Mouse (Mus musculus) right cerebral cortex, postnatal 4 days (tissue): ENCODE measurements at regions not wholly inside any gene's neighbourhood (a gene's known extent, or its start where the extent isn't known, plus 50 kb on each side); places are given as distances from the start of the nearest gene placed in this dataset.

Experiments used
- DNase-seq: peaks from one replicate; pipeline ENCODE4 v3.0.0-alpha.2; 2022

- DNase-seq: no peak
Observed at GRCm38 (mm10) chr13:71121484-71121883, 279.9 kb upstream of the Adamts16 start.

- no peak for DNase-seq
Observed at GRCm38 (mm10) chr13:71108175-71108574, 266.6 kb upstream of the Adamts16 start.

GRCm38 (mm10) chr13:71105229-71105838, 263.7 kb upstream of the Adamts16 start:
- peak; percentile 92 for DNase-seq

GRCm38 (mm10) chr13:71104419-71105228, 263.0 kb upstream of the Adamts16 start:
- DNase-seq: no peak

GRCm38 (mm10) chr13:71084301-71084700, 242.7 kb upstream of the Adamts16 start:
- DNase-seq: no peak

- DNase-seq: no peak
Observed at GRCm38 (mm10) chr13:71075916-71076315, 234.3 kb upstream of the Adamts16 start.

- DNase-seq: no peak
Observed at GRCm38 (mm10) chr13:71074012-71074411, 232.4 kb upstream of the Adamts16 start.

GRCm38 (mm10) chr13:71068757-71069201, 227.2 kb upstream of the Adamts16 start:
- DNase-seq: no peak

- DNase-seq: no peak
Observed at GRCm38 (mm10) chr13:71068011-71068410, 226.4 kb upstream of the Adamts16 start.

- no peak for DNase-seq
Observed at GRCm38 (mm10) chr13:71065568-71065967, 224.0 kb upstream of the Adamts16 start.

- DNase-seq: no peak
Observed at GRCm38 (mm10) chr13:71064590-71065307, 223.1 kb upstream of the Adamts16 start.

- no peak for DNase-seq
Observed at GRCm38 (mm10) chr13:71053361-71054264, 212.0 kb upstream of the Adamts16 start.

- DNase-seq: no peak
Observed at GRCm38 (mm10) chr13:71050646-71051045, 209.0 kb upstream of the Adamts16 start.

- no peak for DNase-seq
Observed at GRCm38 (mm10) chr13:71036000-71036399, 194.4 kb upstream of the Adamts16 start.

GRCm38 (mm10) chr13:71034926-71035687, 193.5 kb upstream of the Adamts16 start:
- no peak for DNase-seq

GRCm38 (mm10) chr13:71008216-71008615, 166.6 kb upstream of the Adamts16 start:
- peak; percentile 78 for DNase-seq

GRCm38 (mm10) chr13:71006117-71006516, 164.5 kb upstream of the Adamts16 start:
- peak; percentile 40 for DNase-seq

GRCm38 (mm10) chr13:71003517-71003916, 161.9 kb upstream of the Adamts16 start:
- no peak for DNase-seq

GRCm38 (mm10) chr13:71001278-71001677, 159.7 kb upstream of the Adamts16 start:
- peak; percentile 91 for DNase-seq

GRCm38 (mm10) chr13:71000422-71001008, 158.9 kb upstream of the Adamts16 start:
- no peak for DNase-seq

- no peak for DNase-seq
Observed at GRCm38 (mm10) chr13:70993522-70993921, 151.9 kb upstream of the Adamts16 start.
